Mouse (Mus musculus): ENCODE measurements around the gene Lcat.

Lcat gene

GRCm38 (mm10) chr8:105889756-105890465 is 53.3 kb downstream of the Lcat start:
- no peak for DNase-seq (ENCODE audit: low spot score)

Measured in urinary bladder, postnatal 14 days (tissue).